In genomic region chr6:144251222-144252170, GRCm38 (mm10) we compare ENCODE assay signal across 11 mouse cellular contexts.
A peak's percentile ranks its signal among the peaks of the same experiment; 100 is the strongest.
DNase-seq lines count a peak whose midpoint lies in the region; ATAC-seq and TF ChIP-seq lines count a peak whose summit lies in the region.
"Had no signal": no experiment of that assay in that cellular context is flagged by ENCODE, and none has a peak within 500 bp of the region (broad histone marks: within the 10 kb centered on the region; RNA-seq: fewer than 3 reads in every experiment).

No protein-coding gene starts in this region.

- peak overlapping the region; percentile 28; the same call in 1 of the 2 replicates for H3K27ac ChIP-seq in layer of hippocampus, adult 2 months
- peak overlapping the region; percentile 23; the same call in 1 of the 2 replicates for H3K27ac ChIP-seq in forebrain, embryonic 16.5 days (ENCODE audit: low read length)
- H3K27ac ChIP-seq in midbrain, embryonic 10.5 days (replicated peaks), result peak overlapping the region; percentile 89

- no peaks in the 10 kb centered on the region for H3K27me3 ChIP-seq in forebrain, embryonic 16.5 days (replicated peaks; ENCODE audit: control insufficient read depth, insufficient read depth, low read length)
- peaks cover 49% of the 10 kb centered on the region for H3K27me3 ChIP-seq in midbrain, embryonic 10.5 days (ENCODE audit: low read depth, poor library complexity, severe bottlenecking)
- H3K27me3 ChIP-seq: Patski had no signal

- H3K4me1 ChIP-seq in forebrain, embryonic 16.5 days (replicated peaks; ENCODE audit: control insufficient read depth, insufficient read depth, low read length), result peaks cover 24% of the 10 kb centered on the region
- peaks cover 46% of the 10 kb centered on the region for H3K4me1 ChIP-seq in midbrain, embryonic 10.5 days

- H3K9ac ChIP-seq in forebrain, embryonic 16.5 days (replicated peaks; ENCODE audit: low read depth, low read length), result no peak overlapping the region

- H3K4me3 ChIP-seq in layer of hippocampus, adult 2 months, result no peak overlapping the region
- H3K4me3 ChIP-seq in forebrain, embryonic 16.5 days (replicated peaks; ENCODE audit: low read length), result no peak overlapping the region
- 0 out of 2 replicates have a peak overlapping the region, but pooled peaks have one; percentile 9 for H3K4me3 ChIP-seq in midbrain, embryonic 10.5 days

- no peaks in the 10 kb centered on the region for H3K9me3 ChIP-seq in forebrain, embryonic 16.5 days (ENCODE audit: control insufficient read depth, low read length)
- H3K9me3 ChIP-seq in midbrain, embryonic 10.5 days (replicated peaks), result no peaks in the 10 kb centered on the region

- no peaks in the 10 kb centered on the region for H3K36me3 ChIP-seq in forebrain, embryonic 16.5 days (ENCODE audit: control insufficient read depth, insufficient read depth)
- no peaks in the 10 kb centered on the region for H3K36me3 ChIP-seq in midbrain, embryonic 10.5 days

- TF ChIP-seq CTCF in layer of hippocampus, adult 2 months (conservative IDR thresholded peaks at IDR 0.05), result no peak

- 3% methylated on average over 18 of the region's 18 CpGs for WGBS in forebrain, embryonic 16.5 days
- 10% methylated on average over 18 of the region's 18 CpGs for WGBS in midbrain, embryonic 10.5 days

- no peak overlapping the region for H3K4me2 ChIP-seq in forebrain, embryonic 16.5 days (ENCODE audit: low read length)
- H3K4me2 ChIP-seq: heart, embryonic 11.5 days had no signal

- ATAC-seq in forebrain, embryonic 16.5 days, result peak; percentile 89
- ATAC-seq: Patski had no signal

- DNase-seq in layer of hippocampus, adult 2 months (ENCODE audit: low spot score in 2 of 2), result peak; percentile 13 to 25
- no peak for DNase-seq in layer of hippocampus, adult 11-12 months (ENCODE audit: low spot score)
- DNase-seq in midbrain, embryonic 10.5 days (ENCODE audit: low spot score), result peak; percentile 77
- DNase-seq in yolk sac, embryonic 10.5 days (ENCODE audit: low spot score), result peak; percentile 15
- DNase-seq in urinary bladder, postnatal 25 days (ENCODE audit: low spot score), result no peak
- no peak for DNase-seq in thymus, adult 18-20 months
- no peak for DNase-seq in gastrocnemius, postnatal 4 days (ENCODE audit: low spot score in 2 of 2)
- DNase-seq: kidney, adult 11 months had no signal

Comparison
In these comparisons a context has a peak if more than half of its experiments do, and no peak if none do; other contexts are left out.
1. DNase-seq: peak in layer of hippocampus, adult 2 months (2 of 2), midbrain, embryonic 10.5 days (single experiment) and yolk sac, embryonic 10.5 days (single experiment); none in layer of hippocampus, adult 11-12 months (single experiment), urinary bladder, postnatal 25 days (single experiment), thymus, adult 18-20 months (0 of 2) and gastrocnemius, postnatal 4 days (0 of 2).
2. H3K27ac ChIP-seq: peak in every context shown above with its lines; median percentile 89 in midbrain, embryonic 10.5 days; 28 in layer of hippocampus, adult 2 months; 23 in forebrain, embryonic 16.5 days.